Mouse (Mus musculus) effector memory CD4-positive, alpha-beta T cell, adult 5 months (primary cell): ENCODE data around the gene Nectin1. TPM values are rescaled to one million over a fixed set of nuclear protein-coding genes. Genes with fewer than 3 reads are reported as not detected.

Source experiments
- polyA plus RNA-seq: library from polyadenylated mRNA; unstranded; fragments of 100-300 nt; shearing (Covaris generic); gene quantifications from one replicate; pipeline ENCODE4 v1.2.1, GENCODE M21; 2017

The Nectin1 gene
- not detected for polyA plus RNA-seq

GRCm38 (mm10) chr9:43743647-43744137, at the start of gene Nectin1:
Gene Nectin1, plus strand, starts transcription at chr9:43743984.

